Mouse (Mus musculus) neural tube, embryonic 15.5 days (tissue): ENCODE results near the gene Itpkc. TPM values are rescaled to one million over a fixed set of nuclear protein-coding genes. Genes with fewer than 3 reads are reported as not detected.

ENCODE experiments used
- ATAC-seq: fragments of 200-750 bp; cut with Nextera tagmentation; 2 replicates; pipeline ENCODE4 v1.8.0; 2017; ENCODE audit warnings: mild to moderate bottlenecking, moderate TSS enrichment, moderate library complexity; ENCODE audit not compliant: low FRiP score
- H3K27ac ChIP-seq: fragments of 300-500 bp; sonication (generic); replicated peaks from 2 replicates; pipeline ENCODE4 v1.5.1; 2015; ENCODE audit warnings: mild to moderate bottlenecking, inconsistent platforms
- H3K27me3 ChIP-seq: fragments of 300-500 bp; sonication (generic); replicated peaks from 2 replicates; pipeline ENCODE4 v1.6.1; 2015; ENCODE audit warnings: inconsistent platforms
- H3K36me3 ChIP-seq: fragments of 300-500 bp; sonication (generic); 2 replicates; pipeline ENCODE4 v1.6.1; 2015; ENCODE audit warnings: inconsistent platforms
- H3K4me1 ChIP-seq: fragments of 300-500 bp; sonication (generic); 2 replicates; pipeline ENCODE4 v1.6.1; 2015; ENCODE audit warnings: inconsistent platforms
- H3K4me2 ChIP-seq: fragments of 300-500 bp; sonication (generic); 2 replicates; pipeline ENCODE4 v1.6.1; 2015; ENCODE audit warnings: inconsistent platforms, mild to moderate bottlenecking, moderate library complexity
- H3K4me3 ChIP-seq: fragments of 300-500 bp; sonication (generic); replicated peaks from 2 replicates; pipeline ENCODE4 v1.5.1; 2015; ENCODE audit warnings: mild to moderate bottlenecking, inconsistent platforms
- H3K9ac ChIP-seq: fragments of 300-500 bp; sonication (generic); replicated peaks from 2 replicates; pipeline ENCODE4 v1.6.1; 2015; ENCODE audit warnings: mild to moderate bottlenecking, inconsistent platforms
- H3K9me3 ChIP-seq: fragments of 300-500 bp; sonication (generic); replicated peaks from 2 replicates; pipeline ENCODE4 v1.6.1; 2016; ENCODE audit warnings: inconsistent platforms
- WGBS: fragments of 180-500 bp; shearing (Covaris S2); methylation state at CpG from one replicate; pipeline ENCODE4 v1.1.7; 2015; ENCODE audit warnings: mixed read lengths; 5-methylcytosine and 5-hydroxymethylcytosine counted together
- polyA plus RNA-seq: library from polyadenylated mRNA; unstranded; fragments of >200 nt; fragmentation: Nextera tagmentation; extraction: Ambion mirVana; gene quantifications from 2 replicates; pipeline ENCODE4 v1.2.1, GENCODE M21; 2015

Itpkc gene
- polyA plus RNA-seq, 1 experiment from 2014 or later, result 5.9 TPM

DNA sequence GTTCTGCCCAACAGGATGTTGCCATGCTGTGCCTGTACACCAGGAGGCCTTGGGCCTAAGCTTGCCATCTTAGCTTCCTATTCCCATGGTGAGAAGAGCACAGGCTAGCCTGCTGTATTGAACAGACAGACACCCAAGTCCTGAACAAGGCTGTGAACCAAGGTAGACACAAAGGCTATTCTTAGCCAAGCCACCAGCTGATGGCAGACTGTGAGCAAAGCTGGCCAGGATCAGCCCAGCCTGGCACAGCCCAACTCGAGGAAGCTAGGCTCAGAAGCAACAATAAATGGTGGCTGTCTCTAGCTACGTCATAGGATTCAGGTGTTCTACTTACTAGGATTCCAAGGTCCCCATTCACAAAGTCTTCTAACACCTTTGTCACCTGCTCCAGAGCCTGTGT lies 15.8 kb downstream of the Itpkc start:
- ATAC-seq, result no peak
- Histone ChIP-seq H3K4me1 (no peaks in the 10 kb centered on the region), H3K4me3 (no peak overlapping the region), H3K27me3 (no peaks in the 10 kb centered on the region), H3K36me3 (peaks cover 88% of the 10 kb centered on the region), H3K4me2 (no peak overlapping the region), H3K9me3 (no peaks in the 10 kb centered on the region), H3K9ac (no peak overlapping the region), H3K27ac (no peak overlapping the region)
- 91% methylated on average over 2 of the region's 2 CpGs for WGBS

DNA sequence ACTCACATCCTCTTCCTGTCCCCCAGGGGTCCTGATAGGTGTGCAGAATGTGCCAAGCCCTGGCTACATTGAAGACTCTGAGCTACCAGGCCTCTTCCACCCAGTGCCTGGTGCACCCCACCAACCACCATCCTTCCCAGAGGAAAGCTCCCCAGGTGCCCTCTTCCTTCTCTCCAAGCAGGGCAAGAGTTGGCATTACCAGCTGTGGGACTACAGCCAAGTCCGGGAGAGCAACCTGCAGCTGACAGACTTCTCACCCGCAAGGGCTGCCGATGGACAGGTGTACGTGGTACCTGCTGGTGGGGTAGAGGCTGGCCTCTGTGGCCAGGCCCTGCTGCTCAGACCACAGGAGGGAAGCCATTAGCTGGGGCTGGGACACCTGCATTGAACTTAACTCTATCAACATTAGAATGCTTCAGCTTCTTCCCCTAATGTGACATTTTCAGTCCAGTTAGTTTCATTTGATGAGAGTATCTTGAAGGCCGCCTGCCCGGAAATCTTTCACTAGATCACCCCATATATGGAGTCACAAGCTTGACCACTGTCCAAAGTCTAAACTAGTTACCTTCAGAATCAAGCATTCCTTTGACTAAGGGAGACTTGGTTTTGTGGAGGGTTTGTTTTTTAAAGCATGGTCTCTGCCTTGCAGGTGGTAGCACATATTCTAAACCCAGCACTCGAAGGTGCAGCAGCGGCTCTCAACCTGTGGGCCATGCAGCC lies 24.6 kb downstream of the Itpkc start:
- no peak for ATAC-seq
- H3K4me1 ChIP-seq, result no peaks in the 10 kb centered on the region

DNA sequence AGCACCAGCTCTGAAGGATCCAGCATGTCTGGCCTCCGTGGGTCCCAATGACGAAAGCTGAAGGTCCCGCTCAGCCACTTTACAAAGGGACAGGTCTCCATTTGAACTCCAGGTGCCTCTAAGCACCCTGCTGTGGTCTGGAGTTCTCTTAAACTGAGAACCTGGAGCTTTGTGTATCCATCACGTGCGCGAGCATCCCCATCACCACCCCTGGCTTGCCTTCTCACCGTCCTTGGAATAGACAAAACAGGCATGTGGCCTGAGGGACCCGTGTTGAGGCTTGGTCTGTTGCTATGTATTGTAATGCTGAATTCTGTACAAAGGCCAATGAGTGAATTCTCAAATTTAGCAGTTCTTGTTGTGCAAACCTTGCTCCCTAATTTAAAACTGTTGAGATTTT lies 29.7 kb downstream of the Itpkc start:
- no peak overlapping the region for H3K9ac ChIP-seq
- H3K4me2 ChIP-seq, result no peak overlapping the region
- 97% methylated on average over 8 of the region's 8 CpGs for WGBS
- no peaks in the 10 kb centered on the region for H3K27me3 ChIP-seq
- H3K4me3 ChIP-seq, result no peak overlapping the region
- H3K9me3 ChIP-seq, result no peaks in the 10 kb centered on the region
- H3K27ac ChIP-seq, result no peak overlapping the region
- H3K36me3 ChIP-seq, result peaks cover 21% of the 10 kb centered on the region
- no peak for ATAC-seq
- H3K4me1 ChIP-seq, result peaks cover 20% of the 10 kb centered on the region

More for the DNA sequence above, 24.6 kb downstream of the Itpkc start:
- no peaks in the 10 kb centered on the region for H3K27me3 ChIP-seq
- H3K27ac ChIP-seq, result no peak overlapping the region
- no peak overlapping the region for H3K4me2 ChIP-seq
- H3K9me3 ChIP-seq, result no peaks in the 10 kb centered on the region
- H3K9ac ChIP-seq, result no peak overlapping the region
- no peak overlapping the region for H3K4me3 ChIP-seq
- peaks cover 58% of the 10 kb centered on the region for H3K36me3 ChIP-seq
- WGBS, result 95% methylated on average over 8 of the region's 8 CpGs

DNA sequence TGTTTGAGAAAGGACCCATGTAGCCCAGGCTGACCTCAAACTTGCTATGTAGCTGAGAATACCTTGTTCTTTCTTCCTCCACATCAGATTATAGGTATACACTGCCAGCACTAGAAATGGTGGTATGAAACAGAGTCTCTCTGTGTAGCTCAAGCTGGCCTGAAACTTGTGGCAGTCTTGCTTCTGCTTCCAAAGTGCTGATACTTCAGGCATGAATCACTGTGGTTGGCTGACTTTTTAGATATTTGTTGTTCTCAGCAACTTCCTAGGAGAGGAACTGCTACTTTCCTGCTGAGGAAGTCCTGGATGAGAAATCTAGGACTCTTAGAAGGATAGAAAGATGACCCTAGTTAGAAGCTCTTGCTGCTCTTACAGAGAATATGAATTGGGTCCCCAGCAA lies 30.1 kb downstream of the Itpkc start:
- no peaks in the 10 kb centered on the region for H3K9me3 ChIP-seq
- ATAC-seq, result no peak
- H3K4me2 ChIP-seq, result no peak overlapping the region
- H3K9ac ChIP-seq, result no peak overlapping the region
- H3K4me3 ChIP-seq, result no peak overlapping the region
- H3K27me3 ChIP-seq, result no peaks in the 10 kb centered on the region
- H3K36me3 ChIP-seq, result peaks cover 19% of the 10 kb centered on the region
- peaks cover 24% of the 10 kb centered on the region for H3K4me1 ChIP-seq
- H3K27ac ChIP-seq, result no peak overlapping the region

DNA sequence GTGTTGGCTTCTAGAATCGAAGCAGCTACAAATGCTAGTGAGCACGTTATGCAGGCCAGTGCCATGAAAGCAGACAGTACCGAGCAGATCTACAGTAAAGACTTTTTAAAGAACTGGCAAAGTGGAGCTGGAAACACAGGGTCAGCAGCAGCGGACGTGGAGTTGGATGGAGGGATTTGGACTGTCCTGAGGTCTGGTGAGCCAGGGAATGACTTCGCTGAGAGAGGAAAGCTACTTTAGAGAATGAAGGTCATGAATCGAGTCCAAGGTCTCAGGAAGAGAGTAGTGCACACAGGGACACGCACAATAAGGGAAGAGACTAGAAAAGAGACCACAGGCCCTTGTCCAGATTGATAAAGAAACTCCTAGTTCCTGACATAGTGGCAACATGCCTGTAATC lies 30.8 kb downstream of the Itpkc start:
- H3K36me3 ChIP-seq, result peaks cover 19% of the 10 kb centered on the region
- H3K4me2 ChIP-seq, result no peak overlapping the region
- no peak overlapping the region for H3K27ac ChIP-seq
- peaks cover 32% of the 10 kb centered on the region for H3K4me1 ChIP-seq
- no peaks in the 10 kb centered on the region for H3K27me3 ChIP-seq
- no peak overlapping the region for H3K9ac ChIP-seq
- no peaks in the 10 kb centered on the region for H3K9me3 ChIP-seq
- ATAC-seq, result no peak
- 97% methylated on average over 8 of the region's 8 CpGs for WGBS
- no peak overlapping the region for H3K4me3 ChIP-seq

DNA sequence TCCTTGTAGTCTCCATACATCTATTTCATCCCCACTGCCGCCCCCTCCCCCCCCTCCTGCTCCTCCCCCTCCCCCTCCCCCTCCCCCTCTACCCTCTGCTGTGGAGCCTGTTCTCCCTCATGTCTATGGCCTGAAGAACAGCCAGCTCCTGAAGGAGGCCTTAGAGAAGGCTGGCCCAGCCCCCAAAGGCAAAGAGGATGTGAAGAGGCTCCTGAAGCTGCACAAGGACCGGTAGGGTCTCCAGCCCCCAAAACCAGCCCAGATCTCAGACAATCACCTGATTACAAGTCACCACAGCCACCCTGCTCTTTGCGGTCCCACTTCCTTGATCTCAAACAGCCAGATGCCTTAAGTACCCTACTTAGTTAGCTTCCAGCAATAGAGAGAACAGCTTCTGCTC lies 31.3 kb downstream of the Itpkc start:
- H3K4me3 ChIP-seq, result no peak overlapping the region
- no peak overlapping the region for H3K27ac ChIP-seq
- H3K27me3 ChIP-seq, result no peaks in the 10 kb centered on the region
- H3K36me3 ChIP-seq, result peaks cover 19% of the 10 kb centered on the region
- no peak for ATAC-seq
- H3K4me1 ChIP-seq, result peaks cover 34% of the 10 kb centered on the region
- no peaks in the 10 kb centered on the region for H3K9me3 ChIP-seq
- H3K9ac ChIP-seq, result no peak overlapping the region
- WGBS, result 84% methylated on average over 3 of the region's 3 CpGs
- H3K4me2 ChIP-seq, result no peak overlapping the region

DNA sequence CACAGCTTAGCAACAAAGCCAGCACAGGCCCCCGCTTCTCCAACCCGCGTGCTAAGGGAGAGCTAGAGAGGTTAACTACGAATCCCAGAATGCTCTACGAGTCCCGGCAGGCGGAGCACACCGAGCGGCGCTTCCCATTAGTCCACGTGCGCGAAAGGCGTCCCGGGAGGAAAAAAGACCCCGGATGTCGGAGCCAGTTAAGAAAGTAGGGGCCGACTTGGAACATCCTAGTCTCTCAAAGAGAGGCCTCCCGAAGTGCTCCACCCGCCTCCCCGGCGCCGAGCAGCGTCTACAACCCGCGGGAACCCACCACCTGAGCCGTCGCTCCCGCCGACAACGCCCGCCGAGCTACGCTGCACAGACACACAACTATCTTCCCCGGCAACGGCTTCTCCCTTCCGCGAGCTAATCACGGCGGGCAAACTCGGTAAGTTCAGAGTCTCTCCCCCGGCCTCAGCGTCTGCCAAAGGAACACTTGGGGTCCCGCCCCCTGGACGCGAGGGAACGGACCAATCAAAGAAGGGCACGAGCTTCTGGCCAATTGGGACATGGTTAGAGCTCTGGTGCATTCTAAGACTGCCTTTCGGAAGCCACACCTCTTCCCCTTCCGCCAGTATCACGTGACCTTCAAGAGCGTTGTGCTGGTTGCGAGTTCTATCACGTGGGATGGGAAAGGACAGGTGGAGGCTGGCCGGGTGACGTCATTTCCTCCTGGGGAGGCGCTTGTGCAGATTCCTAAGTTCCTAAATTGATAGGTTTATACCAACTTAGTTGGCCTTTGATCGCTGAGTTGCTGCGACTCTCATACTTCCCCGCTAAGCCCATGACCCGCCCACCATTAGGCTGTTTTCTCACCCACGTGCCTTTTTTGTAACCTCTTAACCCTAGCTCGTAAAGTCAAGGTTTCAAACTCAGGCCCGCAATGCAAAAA lies 32.5 kb downstream of the Itpkc start, which contains the start of the genes BC024978 and Snrpa:
Gene BC024978, plus strand, starts transcription at position 101 of the 931 bp plus-strand sequence.
Gene Snrpa, minus strand, starts transcription at position 591 of the 931 bp plus-strand sequence.
- H3K4me3 ChIP-seq, result peak within 1 kb of the TSS; percentile 97
- under 1% methylated on average over 64 of the region's 64 CpGs for WGBS
- peaks cover 28% of the 10 kb centered on the region for H3K36me3 ChIP-seq
- H3K4me1 ChIP-seq, result peaks cover 34% of the 10 kb centered on the region
- peak within 1 kb of the TSS; percentile 91 for H3K9ac ChIP-seq
- peak; percentile 98 for ATAC-seq
- H3K27ac ChIP-seq, result peak within 1 kb of the TSS; percentile 99
- H3K9me3 ChIP-seq, result no peaks in the 10 kb centered on the region
- peak within 1 kb of the TSS; percentile 74 for H3K4me2 ChIP-seq
- H3K27me3 ChIP-seq, result no peaks in the 10 kb centered on the region

DNA sequence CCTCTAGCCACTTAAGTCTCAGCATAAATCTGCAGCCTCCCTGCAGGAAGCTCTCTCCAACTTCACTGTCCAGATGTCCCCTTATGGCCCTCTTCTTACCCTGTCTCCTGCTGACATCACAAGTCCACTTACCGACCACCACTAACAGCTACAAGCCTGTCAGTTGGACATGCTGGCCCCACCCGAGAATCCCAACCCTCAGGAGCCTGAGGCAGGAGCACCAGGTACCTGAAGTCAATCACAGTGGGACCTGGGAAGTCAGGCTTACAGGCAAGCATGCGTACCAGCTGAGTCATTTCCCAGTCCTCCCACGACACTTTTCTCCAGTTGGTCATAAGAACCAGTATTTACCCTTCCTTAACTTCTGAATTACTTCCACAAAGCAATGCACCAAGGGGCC lies 34.7 kb downstream of the Itpkc start:
- H3K9ac ChIP-seq, result no peak overlapping the region
- WGBS, result 88% methylated on average over 4 of the region's 4 CpGs
- peak overlapping the region; percentile 5 for H3K4me2 ChIP-seq
- no peak overlapping the region for H3K4me3 ChIP-seq
- peaks cover 48% of the 10 kb centered on the region for H3K36me3 ChIP-seq
- H3K27me3 ChIP-seq, result no peaks in the 10 kb centered on the region
- H3K27ac ChIP-seq, result no peak overlapping the region
- no peak for ATAC-seq
- H3K9me3 ChIP-seq, result no peaks in the 10 kb centered on the region
- peaks cover 34% of the 10 kb centered on the region for H3K4me1 ChIP-seq

DNA sequence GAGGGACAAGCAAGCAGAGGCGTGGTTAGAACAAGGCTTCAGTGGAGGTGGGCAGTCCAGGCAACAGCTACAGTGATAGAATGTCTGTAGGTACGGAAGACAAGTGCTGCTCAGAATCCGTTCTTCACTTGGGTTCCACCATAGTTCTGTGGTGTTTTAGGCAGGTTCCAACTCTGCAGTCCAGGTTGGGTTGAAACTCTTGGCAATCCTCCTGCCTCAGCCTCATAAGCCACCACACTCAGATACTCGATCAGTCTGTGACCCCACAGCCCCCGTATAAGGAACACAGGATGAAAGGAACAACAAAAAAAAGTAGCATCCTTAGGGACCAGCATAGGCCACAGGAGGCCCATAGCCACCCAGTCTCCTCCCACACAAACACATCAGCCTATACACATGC lies 36.0 kb downstream of the Itpkc start:
- no peak for ATAC-seq
- WGBS, result 98% methylated on average over 5 of the region's 5 CpGs
- no peak overlapping the region for H3K4me2 ChIP-seq
- no peak overlapping the region for H3K27ac ChIP-seq
- peaks cover 34% of the 10 kb centered on the region for H3K4me1 ChIP-seq
- no peak overlapping the region for H3K4me3 ChIP-seq
- H3K9me3 ChIP-seq, result no peaks in the 10 kb centered on the region
- peaks cover 60% of the 10 kb centered on the region for H3K36me3 ChIP-seq
- H3K27me3 ChIP-seq, result no peaks in the 10 kb centered on the region
- no peak overlapping the region for H3K9ac ChIP-seq

DNA sequence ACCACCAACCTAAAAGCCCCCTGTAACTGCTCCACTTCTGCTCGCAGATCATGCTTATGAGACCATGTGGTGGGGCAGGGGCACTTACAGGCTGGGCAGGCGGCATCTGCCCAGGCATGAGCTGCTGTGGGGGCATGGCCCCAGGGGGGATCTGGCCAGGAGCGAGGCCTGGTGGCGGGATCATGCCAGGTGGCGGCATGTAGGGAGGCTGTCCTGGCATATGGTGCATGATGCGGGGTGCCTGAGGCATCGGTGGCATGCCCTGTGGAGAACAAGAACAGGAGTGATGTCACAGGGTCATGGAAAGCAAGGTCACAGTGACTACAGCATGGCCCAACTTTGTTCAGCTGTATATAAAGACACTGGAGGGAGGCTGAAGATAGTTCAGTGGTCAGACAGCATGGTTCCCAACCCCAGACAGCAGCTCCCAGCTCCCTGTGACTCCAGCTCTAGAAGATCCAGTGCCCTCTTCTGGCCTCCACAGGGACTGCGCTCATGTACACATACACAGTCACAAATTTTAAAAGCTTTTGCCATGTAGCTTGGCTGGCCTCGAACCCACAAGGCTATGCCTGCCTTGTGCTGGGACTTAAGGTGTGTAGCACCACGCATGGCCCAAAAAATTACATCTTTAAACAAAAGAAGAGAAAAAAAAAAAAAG lies 39.1 kb downstream of the Itpkc start:
- peaks cover 88% of the 10 kb centered on the region for H3K36me3 ChIP-seq
- H3K4me3 ChIP-seq, result no peak overlapping the region
- 90% methylated on average over 10 of the region's 10 CpGs for WGBS
- peaks cover 20% of the 10 kb centered on the region for H3K4me1 ChIP-seq
- H3K27me3 ChIP-seq, result no peaks in the 10 kb centered on the region
- no peak overlapping the region for H3K9ac ChIP-seq
- ATAC-seq, result no peak
- H3K4me2 ChIP-seq, result no peak overlapping the region
- H3K27ac ChIP-seq, result no peak overlapping the region
- H3K9me3 ChIP-seq, result no peaks in the 10 kb centered on the region

DNA sequence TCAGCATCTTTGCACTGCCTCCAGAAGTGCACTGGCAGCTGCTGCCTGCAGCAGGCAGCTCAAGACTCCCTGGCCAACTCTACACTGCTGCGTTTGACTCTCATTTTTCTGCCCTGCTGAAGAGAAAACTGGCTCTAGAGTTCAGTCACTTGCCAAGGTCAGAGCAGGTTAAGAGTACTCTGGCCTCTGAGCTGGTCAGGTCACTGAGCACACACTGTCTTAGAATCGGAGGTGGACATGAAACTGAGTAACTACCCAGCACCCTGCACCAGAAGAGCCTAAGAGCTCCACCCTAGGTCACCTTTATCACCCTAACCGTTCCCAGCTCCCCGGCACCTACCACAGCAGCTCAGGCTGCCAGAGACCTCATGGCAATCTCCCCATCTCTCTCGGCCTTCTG lies 42.5 kb downstream of the Itpkc start:
- H3K4me1 ChIP-seq, result no peaks in the 10 kb centered on the region
- no peaks in the 10 kb centered on the region for H3K9me3 ChIP-seq
- H3K4me2 ChIP-seq, result no peak overlapping the region
- H3K27ac ChIP-seq, result no peak overlapping the region
- H3K9ac ChIP-seq, result no peak overlapping the region
- 93% methylated on average over 5 of the region's 5 CpGs for whole genome bisulfite sequencing
- no peak overlapping the region for H3K4me3 ChIP-seq
- ATAC-seq, result no peak
- peaks cover 73% of the 10 kb centered on the region for H3K36me3 ChIP-seq
- H3K27me3 ChIP-seq, result no peaks in the 10 kb centered on the region
